Mouse (Mus musculus) kidney, adult 2 months (tissue): Measurements from ENCODE around the gene Ccdc167.

Source experiments
- CTCF ChIP-seq: fragments of 200-500 bp; conservative IDR thresholded peaks from 2 replicates; pipeline ENCODE4 v1.5.1; 2011; ENCODE audit warnings: low read depth, mild to moderate bottlenecking, control low read depth, low read length, moderate library complexity, mixed read lengths; ENCODE audit not compliant: insufficient read depth, insufficient read length
- POLR2A ChIP-seq: fragments of 200-500 bp; IDR thresholded peaks from one replicate; pipeline ENCODE4 v1.6.1; 2011; ENCODE audit warnings: low read depth, low read length, control low read depth

DNA sequence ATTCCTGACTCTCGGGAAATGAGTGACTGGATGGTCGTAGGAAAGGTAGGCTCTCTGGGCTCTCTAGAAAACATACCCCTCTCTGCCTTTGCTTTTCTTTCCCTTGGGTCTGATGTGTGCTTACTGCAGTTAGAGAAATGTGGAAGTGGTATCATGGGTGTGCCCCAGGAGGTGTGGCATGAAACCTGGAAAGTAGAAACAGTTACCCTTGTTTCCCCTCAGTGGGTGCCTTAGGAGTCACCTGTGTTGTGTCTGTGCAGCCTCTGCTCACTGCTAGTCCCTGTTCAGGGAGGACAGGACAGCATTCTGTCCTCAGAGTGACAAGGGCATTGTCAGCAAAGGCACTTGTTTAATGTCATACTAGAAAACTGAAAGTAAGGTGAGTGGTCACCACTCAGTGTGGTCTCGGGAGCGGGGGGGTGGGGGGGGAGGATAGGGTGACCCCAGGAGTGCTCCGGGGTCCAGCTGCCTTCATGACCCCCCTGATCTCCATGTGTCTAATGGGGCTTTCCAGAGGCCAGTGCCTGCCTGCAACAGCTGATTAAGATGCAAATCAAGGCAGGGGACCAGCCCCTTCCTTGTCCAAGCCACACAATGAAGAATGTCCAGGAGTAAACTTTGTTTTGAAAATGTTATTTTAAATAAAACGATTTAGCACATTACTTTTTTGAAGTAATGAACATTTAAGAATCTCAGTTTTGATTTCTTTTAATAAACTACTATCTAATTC lies 37.6 kb downstream of the Ccdc167 start:
- no peak for TF ChIP-seq POLR2A
- TF ChIP-seq CTCF, result no peak
